Mouse (Mus musculus) olfactory bulb, adult 2 months (tissue): ENCODE data around the gene Crip2.

Source experiments
- CTCF ChIP-seq: fragments of 200-500 bp; IDR thresholded peaks from 2 replicates; pipeline ENCODE4 v1.5.1; 2012; ENCODE audit warnings: low read depth, mild to moderate bottlenecking, low read length, moderate library complexity; ENCODE audit not compliant: insufficient read depth
- POLR2A ChIP-seq: fragments of 200-500 bp; IDR thresholded peaks from 2 replicates; pipeline ENCODE4 v1.6.1; 2012; ENCODE audit warnings: mild to moderate bottlenecking, low read depth, low read length, moderate library complexity; ENCODE audit not compliant: insufficient read depth

DNA sequence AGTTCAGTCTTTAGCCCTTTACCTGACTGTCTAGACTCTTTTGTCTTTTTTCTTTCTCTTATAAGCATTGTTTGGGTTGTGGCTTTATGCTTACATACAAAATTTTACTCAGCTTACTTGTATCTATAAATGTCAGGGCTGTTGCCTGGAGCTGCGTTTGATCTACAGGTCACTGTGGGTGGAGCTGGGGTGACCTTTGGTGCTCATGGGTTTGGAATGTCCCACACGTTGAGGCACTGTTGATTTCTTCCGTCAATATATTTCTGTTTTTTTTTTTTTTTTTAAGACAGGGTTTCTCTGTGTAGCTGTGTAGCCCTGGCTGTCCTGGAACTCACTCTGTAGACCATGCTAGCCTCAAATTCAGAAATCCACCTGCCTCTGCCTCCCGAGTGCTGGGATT lies 41.0 kb downstream of the Crip2 start:
- no peak for TF ChIP-seq CTCF
- no peak for TF ChIP-seq POLR2A
